Mouse (Mus musculus): ENCODE data around the gene Klhl29. TPM values are rescaled to one million over a fixed set of nuclear protein-coding genes. Genes with fewer than 3 reads are reported as not detected.

The Klhl29 gene
- polyA plus RNA-seq, 1 experiment from 2014 or later = 0.50 TPM

DNA sequence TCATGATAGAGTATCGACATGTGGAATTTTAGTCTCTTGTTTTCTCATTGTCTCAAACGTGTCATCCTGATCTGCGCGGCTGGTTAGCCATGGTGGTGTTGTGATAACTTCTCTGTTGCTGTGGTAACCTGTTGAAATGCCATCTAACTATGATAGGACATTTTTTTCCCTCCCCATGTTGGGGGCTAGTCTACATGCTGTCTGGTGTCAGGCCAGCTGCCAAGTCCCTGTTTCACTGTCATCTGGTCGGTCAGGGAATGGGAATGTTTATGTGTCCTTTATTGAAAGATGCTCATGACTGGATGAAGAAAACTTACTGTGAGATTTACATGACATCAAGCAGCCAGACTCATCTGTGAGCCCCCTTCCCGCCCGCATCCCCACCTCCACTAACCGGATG lies 31.7 kb upstream of the Klhl29 start:
- peaks cover 4 to 5% of the 10 kb centered on the region in 2 experiments; a peak in 2 of 4 replicates for H3K4me1 ChIP-seq (ENCODE audit: control insufficient read depth in 2 of 2, insufficient read depth in 2 of 2, low read length in 2 of 2)
- H3K4me2 ChIP-seq (ENCODE audit: low read length) = no peak overlapping the region
- H3K9me3 ChIP-seq (ENCODE audit: control insufficient read depth, low read length) = no peaks in the 10 kb centered on the region
- H3K9ac ChIP-seq (ENCODE audit: low read length) = no peak overlapping the region
- 75% methylated on average over 8 of the region's 8 CpGs for WGBS
- no peaks in the 10 kb centered on the region for H3K36me3 ChIP-seq (ENCODE audit: control insufficient read depth, insufficient read depth, low read length)
- 0 out of 2 replicates have a peak, but pooled peaks cover 6% of the 10 kb centered on the region for H3K27me3 ChIP-seq (ENCODE audit: control insufficient read depth, insufficient read depth, low read length)
- no peak overlapping the region for H3K4me3 ChIP-seq (ENCODE audit: control insufficient read depth in 1 of 2, insufficient read depth in 1 of 2, low read depth in 1 of 2, low read length in 2 of 2)
- no peak for ATAC-seq (ENCODE audit: insufficient number of reproducible peaks, insufficient read depth, low FRiP score, low read depth)
- H3K27ac ChIP-seq (replicated peaks in 1 of 2; ENCODE audit: control insufficient read depth in 1 of 2, insufficient read depth in 1 of 2, low read depth in 2 of 2, low read length in 2 of 2) = no peak overlapping the region

- Histone ChIP-seq H3K27me3 (ENCODE audit: control insufficient read depth, insufficient read depth, low read length) (no peaks in the 10 kb centered on the region), H3K9ac (ENCODE audit: low read length) (no peak overlapping the region), H3K9me3 (ENCODE audit: control insufficient read depth, low read length) (no peaks in the 10 kb centered on the region), H3K4me3 (ENCODE audit: control insufficient read depth in 1 of 2, insufficient read depth in 1 of 2, low read depth in 1 of 2, low read length in 2 of 2) (no peak overlapping the region), H3K4me2 (ENCODE audit: low read length) (no peak overlapping the region), H3K4me1 (ENCODE audit: control insufficient read depth in 2 of 2, insufficient read depth in 2 of 2, low read length in 2 of 2) (no peaks in the 10 kb centered on the region), H3K27ac (replicated peaks in 1 of 2; ENCODE audit: control insufficient read depth in 1 of 2, insufficient read depth in 1 of 2, low read depth in 2 of 2, low read length in 2 of 2) (no peak overlapping the region), H3K36me3 (ENCODE audit: control insufficient read depth, insufficient read depth, low read length) (no peaks in the 10 kb centered on the region)
- no peak for ATAC-seq (ENCODE audit: insufficient number of reproducible peaks, insufficient read depth, low FRiP score, low read depth)
- WGBS = 43% methylated on average over 5 of the region's 5 CpGs
Observed at GRCm38 (mm10) chr12:5397423-5397822, 21.9 kb upstream of the Klhl29 start.

DNA sequence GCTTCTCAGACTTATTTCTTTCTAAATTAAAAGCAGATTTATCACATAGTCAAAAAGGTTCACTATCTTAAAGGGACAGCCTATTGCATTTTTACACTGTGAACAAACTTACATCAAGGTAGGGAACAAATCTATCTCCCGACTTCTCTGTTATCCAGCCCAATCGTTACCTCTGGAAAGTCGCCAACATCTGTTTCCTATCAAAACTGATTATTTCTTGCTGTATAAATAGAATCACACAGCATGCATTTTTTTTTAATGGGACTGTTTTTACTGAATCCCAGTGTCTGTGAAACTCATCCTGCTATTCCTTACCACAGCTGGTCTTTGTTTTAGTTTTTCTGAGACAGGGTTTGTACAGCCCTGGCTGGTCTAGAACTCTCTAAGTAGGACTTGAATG lies 19.7 kb upstream of the Klhl29 start:
- Histone ChIP-seq H3K4me2 (ENCODE audit: low read length) (no peak overlapping the region), H3K36me3 (ENCODE audit: control insufficient read depth, insufficient read depth, low read length) (no peaks in the 10 kb centered on the region), H3K27me3 (ENCODE audit: control insufficient read depth, insufficient read depth, low read length) (no peaks in the 10 kb centered on the region), H3K9ac (ENCODE audit: low read length) (no peak overlapping the region), H3K27ac (replicated peaks in 1 of 2; ENCODE audit: control insufficient read depth in 1 of 2, insufficient read depth in 1 of 2, low read depth in 2 of 2, low read length in 2 of 2) (no peak overlapping the region), H3K9me3 (ENCODE audit: control insufficient read depth, low read length) (no peaks in the 10 kb centered on the region), H3K4me1 (ENCODE audit: control insufficient read depth in 2 of 2, insufficient read depth in 2 of 2, low read length in 2 of 2) (no peaks in the 10 kb centered on the region), H3K4me3 (ENCODE audit: control insufficient read depth in 1 of 2, insufficient read depth in 1 of 2, low read depth in 1 of 2, low read length in 2 of 2) (no peak overlapping the region)
- no peak for ATAC-seq (ENCODE audit: insufficient number of reproducible peaks, insufficient read depth, low FRiP score, low read depth)
- 30% methylated on average over 3 of the region's 3 CpGs for WGBS

GRCm38 (mm10) chr12:5387112-5387511 lies 11.6 kb upstream of the Klhl29 start:
- 69% methylated on average over 1 of the region's 1 CpGs for WGBS

GRCm38 (mm10) chr12:5386688-5387087 lies 11.2 kb upstream of the Klhl29 start:
- H3K9me3 ChIP-seq (ENCODE audit: control insufficient read depth, low read length) = no peaks in the 10 kb centered on the region
- no peak overlapping the region for H3K9ac ChIP-seq (ENCODE audit: low read length)
- H3K4me2 ChIP-seq (ENCODE audit: low read length) = no peak overlapping the region
- no peaks in the 10 kb centered on the region for H3K4me1 ChIP-seq (ENCODE audit: control insufficient read depth in 2 of 2, insufficient read depth in 2 of 2, low read length in 2 of 2)
- H3K27me3 ChIP-seq (ENCODE audit: control insufficient read depth, insufficient read depth, low read length) = no peaks in the 10 kb centered on the region
- H3K36me3 ChIP-seq (ENCODE audit: control insufficient read depth, insufficient read depth, low read length) = no peaks in the 10 kb centered on the region
- no peak overlapping the region for H3K4me3 ChIP-seq (ENCODE audit: control insufficient read depth in 1 of 2, insufficient read depth in 1 of 2, low read depth in 1 of 2, low read length in 2 of 2)
- no peak overlapping the region for H3K27ac ChIP-seq (replicated peaks in 1 of 2; ENCODE audit: control insufficient read depth in 1 of 2, insufficient read depth in 1 of 2, low read depth in 2 of 2, low read length in 2 of 2)
- no peak for ATAC-seq (ENCODE audit: insufficient number of reproducible peaks, insufficient read depth, low FRiP score, low read depth)

More at GRCm38 (mm10) chr12:5387112-5387511, 11.6 kb upstream of the Klhl29 start:
- no peaks in the 10 kb centered on the region for H3K9me3 ChIP-seq (ENCODE audit: control insufficient read depth, low read length)
- no peaks in the 10 kb centered on the region for H3K27me3 ChIP-seq (ENCODE audit: control insufficient read depth, insufficient read depth, low read length)
- H3K4me2 ChIP-seq (ENCODE audit: low read length) = no peak overlapping the region
- H3K9ac ChIP-seq (ENCODE audit: low read length) = no peak overlapping the region
- H3K27ac ChIP-seq (replicated peaks in 1 of 2; ENCODE audit: control insufficient read depth in 1 of 2, insufficient read depth in 1 of 2, low read depth in 2 of 2, low read length in 2 of 2) = no peak overlapping the region
- no peaks in the 10 kb centered on the region for H3K36me3 ChIP-seq (ENCODE audit: control insufficient read depth, insufficient read depth, low read length)
- H3K4me3 ChIP-seq (ENCODE audit: control insufficient read depth in 1 of 2, insufficient read depth in 1 of 2, low read depth in 1 of 2, low read length in 2 of 2) = no peak overlapping the region
- ATAC-seq (ENCODE audit: insufficient number of reproducible peaks, insufficient read depth, low FRiP score, low read depth) = no peak
- H3K4me1 ChIP-seq (ENCODE audit: control insufficient read depth in 2 of 2, insufficient read depth in 2 of 2, low read length in 2 of 2) = no peaks in the 10 kb centered on the region

GRCm38 (mm10) chr12:5381694-5382093 lies 6.2 kb upstream of the Klhl29 start:
- H3K27me3 ChIP-seq (ENCODE audit: control insufficient read depth, insufficient read depth, low read length) = peaks cover 11% of the 10 kb centered on the region
- ATAC-seq (ENCODE audit: insufficient number of reproducible peaks, insufficient read depth, low FRiP score, low read depth) = no peak
- no peak overlapping the region for H3K4me3 ChIP-seq (ENCODE audit: control insufficient read depth in 1 of 2, insufficient read depth in 1 of 2, low read depth in 1 of 2, low read length in 2 of 2)
- no peaks in the 10 kb centered on the region for H3K4me1 ChIP-seq (ENCODE audit: control insufficient read depth in 2 of 2, insufficient read depth in 2 of 2, low read length in 2 of 2)
- no peak overlapping the region for H3K9ac ChIP-seq (ENCODE audit: low read length)
- no peak overlapping the region for H3K4me2 ChIP-seq (ENCODE audit: low read length)
- no peaks in the 10 kb centered on the region for H3K36me3 ChIP-seq (ENCODE audit: control insufficient read depth, insufficient read depth, low read length)
- H3K9me3 ChIP-seq (ENCODE audit: control insufficient read depth, low read length) = no peaks in the 10 kb centered on the region
- H3K27ac ChIP-seq (replicated peaks in 1 of 2; ENCODE audit: control insufficient read depth in 1 of 2, insufficient read depth in 1 of 2, low read depth in 2 of 2, low read length in 2 of 2) = no peak overlapping the region

GRCm38 (mm10) chr12:5374684-5375615 lies 532 bp downstream of the Klhl29 start:
- Histone ChIP-seq H3K9me3 (ENCODE audit: control insufficient read depth, low read length) (no peaks in the 10 kb centered on the region), H3K27ac (replicated peaks in 1 of 2; ENCODE audit: control insufficient read depth in 1 of 2, insufficient read depth in 1 of 2, low read depth in 2 of 2, low read length in 2 of 2) (no peak overlapping the region), H3K4me3 (ENCODE audit: control insufficient read depth in 1 of 2, insufficient read depth in 1 of 2, low read depth in 1 of 2, low read length in 2 of 2) (peak overlapping the region; percentile 62 to 75), H3K9ac (ENCODE audit: low read length) (peak overlapping the region; percentile 70), H3K27me3 (ENCODE audit: control insufficient read depth, insufficient read depth, low read length) (peaks cover 58% of the 10 kb centered on the region), H3K4me2 (ENCODE audit: low read length) (peak overlapping the region; percentile 100), H3K36me3 (ENCODE audit: control insufficient read depth, insufficient read depth, low read length) (no peaks in the 10 kb centered on the region), H3K4me1 (ENCODE audit: control insufficient read depth in 2 of 2, insufficient read depth in 2 of 2, low read length in 2 of 2) (peaks cover 4 to 15% of the 10 kb centered on the region in 2 experiments; a peak in 3 of 4 replicates)
- WGBS = 1% methylated on average over 81 of the region's 84 CpGs
- peak; percentile 20 for ATAC-seq (ENCODE audit: insufficient number of reproducible peaks, insufficient read depth, low FRiP score, low read depth)
